Mouse (Mus musculus) gonadal fat pad, adult 2 months (tissue): ENCODE data around the gene Celsr2. TPM values are rescaled to one million over a fixed set of nuclear protein-coding genes. Genes with fewer than 3 reads are reported as not detected.
A peak's percentile ranks its signal among the peaks of the same experiment; 100 is the strongest.

Experiments used
- DNase-seq: peaks from one replicate; pipeline ENCODE4 v3.0.0-alpha.2; 2012; ENCODE audit warnings: low read depth
- polyA plus RNA-seq: library from polyadenylated mRNA; depleted of rRNA; stranded (reverse); fragments of >200 nt; gene quantifications from 2 replicates; pipeline ENCODE4 v1.2.3, GENCODE M21; 2012; rRNA removed

The Celsr2 gene
- polyA plus RNA-seq: 18.5 and 28.7 TPM in 2 replicates

- no peak for DNase-seq
Measured at GRCm38 (mm10) chr3:108414857-108415830, at the start of gene Celsr2. TSS of gene Celsr2 (minus strand) at chr3:108415552.

- DNase-seq: no peak
Measured at GRCm38 (mm10) chr3:108458866-108459265, 43.5 kb upstream of the Celsr2 start.

GRCm38 (mm10) chr3:108458380-108458779 lies 43.0 kb upstream of the Celsr2 start:
- DNase-seq: no peak

- DNase-seq: peak; percentile 93
Measured at GRCm38 (mm10) chr3:108454172-108454571, 38.8 kb upstream of the Celsr2 start.

GRCm38 (mm10) chr3:108451969-108452368 lies 36.6 kb upstream of the Celsr2 start:
- DNase-seq: no peak

- DNase-seq: no peak
Measured at GRCm38 (mm10) chr3:108445366-108445705, 30.0 kb upstream of the Celsr2 start.

- DNase-seq: no peak
Measured at GRCm38 (mm10) chr3:108444698-108445365, 29.5 kb upstream of the Celsr2 start, which contains the start of gene Sars. TSS of gene Sars (minus strand) at chr3:108445209.

- DNase-seq: no peak
Measured at GRCm38 (mm10) chr3:108444029-108444428, 28.7 kb upstream of the Celsr2 start.

- DNase-seq: no peak
Measured at GRCm38 (mm10) chr3:108436380-108436714, 21.0 kb upstream of the Celsr2 start.

- no peak for DNase-seq
Measured at GRCm38 (mm10) chr3:108435701-108436379, 20.5 kb upstream of the Celsr2 start.

GRCm38 (mm10) chr3:108433881-108434495 lies 18.6 kb upstream of the Celsr2 start:
- no peak for DNase-seq

GRCm38 (mm10) chr3:108433188-108433880 lies 18.0 kb upstream of the Celsr2 start:
- no peak for DNase-seq

- no peak for DNase-seq
Measured at GRCm38 (mm10) chr3:108432542-108433187, 17.3 kb upstream of the Celsr2 start.

- no peak for DNase-seq
Measured at GRCm38 (mm10) chr3:108425624-108426018, 10.3 kb upstream of the Celsr2 start.

GRCm38 (mm10) chr3:108424944-108425623 lies 9.7 kb upstream of the Celsr2 start:
- DNase-seq: no peak

- DNase-seq: no peak
Measured at GRCm38 (mm10) chr3:108423844-108424801, 8.8 kb upstream of the Celsr2 start.

GRCm38 (mm10) chr3:108423006-108423405 lies 7.7 kb upstream of the Celsr2 start:
- no peak for DNase-seq

GRCm38 (mm10) chr3:108415831-108416223 lies 475 bp upstream of the Celsr2 start:
- no peak for DNase-seq
